Mouse (Mus musculus): Measurements from ENCODE around the gene Spem2.
A peak's percentile ranks its signal among the peaks of the same experiment; 100 is the strongest.
"Not testable (repeated sequence)": the region's sequence is repeated elsewhere in the genome, so short reads cannot be mapped to it uniquely, and the experiment has no call there.

Gene Spem2

DNA sequence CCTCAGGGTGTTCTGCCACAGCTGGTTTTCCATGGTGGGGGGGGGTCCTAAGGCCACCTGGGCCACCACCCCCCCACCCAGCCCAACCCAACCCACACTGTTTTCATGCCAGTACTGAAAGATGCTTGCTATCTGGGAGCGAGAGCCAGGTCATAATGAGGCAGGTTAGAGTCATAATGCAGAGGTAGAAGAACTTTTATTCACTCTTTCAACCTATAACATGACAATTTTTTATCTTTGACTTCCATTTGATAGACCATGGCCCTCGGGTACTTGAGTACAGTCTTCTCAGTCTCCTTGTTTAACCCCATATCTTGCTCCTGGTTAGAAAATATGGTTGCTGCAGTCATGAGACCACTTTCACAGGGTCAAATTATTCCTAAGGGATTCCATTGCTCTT is at the start of gene Spem2:
Spem2 (minus strand) TSS at position 101 of the 400 bp plus-strand sequence.
- no peak for DNase-seq

DNA sequence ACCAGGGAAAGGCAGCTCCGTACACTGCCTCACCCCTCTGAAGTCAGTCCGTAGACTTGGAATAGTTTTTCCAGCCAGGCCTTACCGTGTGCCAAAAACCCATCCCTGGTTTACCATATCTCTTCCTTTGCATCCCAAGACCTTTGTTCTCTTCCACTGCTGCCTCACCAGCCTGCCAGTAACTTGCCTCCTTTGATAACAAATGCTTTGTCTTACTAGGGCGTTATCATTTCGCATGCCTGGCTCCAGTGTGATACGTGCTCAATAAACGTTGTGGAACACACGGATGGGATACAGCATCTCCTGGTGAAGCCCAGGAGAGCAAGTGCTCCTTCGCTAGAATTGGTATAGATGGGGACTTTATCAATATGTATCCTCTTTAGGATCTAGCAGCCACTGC is 49.1 kb upstream of the Spem2 start:
- DNase-seq: no peak

DNA sequence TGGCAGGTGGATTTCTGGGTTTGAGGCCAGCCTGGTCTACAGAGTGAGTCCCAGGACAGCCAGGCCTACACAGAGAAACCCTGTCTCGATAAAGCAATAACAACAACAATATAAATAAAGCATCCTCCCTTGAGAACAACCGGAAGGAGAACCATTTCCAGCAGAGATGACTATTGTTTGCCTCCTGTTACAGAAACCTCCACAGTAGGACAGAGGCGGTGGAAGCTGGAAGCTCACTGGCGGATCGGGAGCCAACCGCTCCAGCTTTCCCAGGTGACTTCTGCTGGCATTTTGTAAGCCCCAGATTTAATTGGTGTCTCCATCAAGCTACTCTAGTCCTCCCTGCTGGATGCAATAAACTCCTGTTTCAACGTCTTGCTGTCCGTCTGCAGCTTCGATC is 47.3 kb upstream of the Spem2 start:
- DNase-seq: no peak

DNA sequence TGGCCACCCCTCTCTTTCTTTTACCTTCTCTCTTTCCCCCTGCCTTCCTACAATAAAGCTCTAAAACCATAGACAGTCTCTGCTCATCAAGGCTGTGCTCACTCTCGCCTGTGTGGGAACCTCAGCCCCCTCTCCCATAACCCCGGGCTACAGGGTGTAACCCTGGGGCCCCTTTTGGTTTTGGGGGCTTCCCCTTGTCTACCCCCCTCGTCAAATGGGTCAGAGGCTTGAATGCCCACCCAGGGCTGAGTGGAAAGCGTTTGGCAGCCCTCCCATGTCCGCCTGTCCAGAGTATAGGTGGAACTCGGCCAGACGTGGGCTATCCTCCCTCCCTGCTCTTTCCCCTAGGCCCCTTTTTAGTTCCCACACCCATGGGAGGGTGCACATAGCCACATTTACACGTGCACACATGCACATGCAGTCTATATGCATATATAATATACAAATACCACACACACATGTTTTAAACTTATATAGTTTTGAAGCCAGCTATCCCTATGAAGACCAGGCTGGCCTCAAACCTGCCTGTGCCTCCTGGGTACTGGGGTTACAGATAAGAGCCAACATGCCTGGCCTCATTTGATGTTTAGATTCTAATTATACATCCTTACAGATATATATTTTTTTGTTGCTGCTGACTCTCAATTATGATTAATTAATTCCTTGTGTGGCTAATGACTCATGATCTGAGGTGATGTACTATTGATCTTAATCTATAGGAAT is 46.0 kb upstream of the Spem2 start:
- no peak for DNase-seq

DNA sequence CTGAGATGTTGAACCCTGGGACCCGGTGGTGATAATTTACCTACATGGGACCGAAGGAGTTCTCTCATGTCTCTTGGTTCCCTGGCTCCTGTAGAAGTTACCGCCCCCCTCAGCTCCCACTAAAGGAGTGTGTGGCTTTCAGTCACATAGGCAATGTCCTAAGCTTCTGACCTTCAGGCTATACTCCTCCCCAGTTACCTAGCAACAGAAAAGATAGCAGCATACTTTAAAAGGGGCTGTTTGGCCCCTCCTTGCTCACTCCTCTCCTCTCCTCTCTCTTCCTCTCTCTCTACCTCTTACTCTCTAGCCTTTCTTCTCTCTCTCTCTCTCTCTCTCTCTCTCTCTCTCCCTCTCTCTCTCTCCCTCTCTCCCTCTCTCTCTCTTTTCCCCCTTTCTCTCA is 45.5 kb upstream of the Spem2 start:
- DNase-seq: not testable (repeated sequence)

DNA sequence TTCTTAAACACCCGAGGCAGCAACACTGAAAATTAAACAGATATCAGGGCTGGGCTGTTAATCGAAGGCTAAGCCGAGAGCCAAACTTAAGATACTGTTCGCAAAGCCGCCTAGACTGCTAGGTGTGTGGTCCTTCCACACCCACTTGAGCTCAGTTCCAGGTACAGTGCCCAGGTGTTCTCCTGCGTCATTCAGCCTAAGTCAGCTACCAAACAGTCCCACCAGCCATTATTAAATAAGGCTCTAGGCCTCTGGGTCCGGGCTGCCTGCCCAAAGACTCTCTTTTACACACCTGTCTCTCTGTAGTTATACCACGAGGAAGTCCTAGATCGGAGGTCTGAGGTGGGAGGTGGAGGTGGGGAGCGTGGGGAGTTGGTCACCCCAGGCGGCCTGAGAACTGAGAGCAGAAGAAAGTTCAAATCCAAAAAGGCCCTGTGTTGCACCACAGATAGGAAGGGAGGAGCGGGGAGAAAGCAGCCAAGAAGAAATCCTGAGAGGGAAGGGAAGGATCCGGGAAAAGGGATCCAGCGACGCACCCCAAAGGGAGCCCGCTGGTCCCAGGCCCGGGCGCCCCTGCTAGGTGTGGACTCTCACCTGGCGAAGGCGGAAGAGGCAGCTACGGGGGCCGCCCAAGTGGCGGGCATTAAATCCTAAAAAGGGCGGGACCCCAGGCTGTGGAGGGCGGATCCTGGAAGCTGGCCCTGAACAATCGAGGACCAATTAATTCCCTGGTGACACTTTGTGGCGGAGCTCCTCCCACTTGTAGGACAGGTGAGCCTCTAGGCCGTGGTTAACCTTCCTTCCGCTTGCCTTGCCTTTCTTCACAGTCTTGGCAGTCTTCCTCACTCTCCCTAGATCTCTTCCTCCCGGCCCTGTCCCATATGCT is 40.1 kb upstream of the Spem2 start, which contains the start of gene Tnk1:
Tnk1 (minus strand) TSS at position 618 of the 886 bp plus-strand sequence.
- DNase-seq: no peak

DNA sequence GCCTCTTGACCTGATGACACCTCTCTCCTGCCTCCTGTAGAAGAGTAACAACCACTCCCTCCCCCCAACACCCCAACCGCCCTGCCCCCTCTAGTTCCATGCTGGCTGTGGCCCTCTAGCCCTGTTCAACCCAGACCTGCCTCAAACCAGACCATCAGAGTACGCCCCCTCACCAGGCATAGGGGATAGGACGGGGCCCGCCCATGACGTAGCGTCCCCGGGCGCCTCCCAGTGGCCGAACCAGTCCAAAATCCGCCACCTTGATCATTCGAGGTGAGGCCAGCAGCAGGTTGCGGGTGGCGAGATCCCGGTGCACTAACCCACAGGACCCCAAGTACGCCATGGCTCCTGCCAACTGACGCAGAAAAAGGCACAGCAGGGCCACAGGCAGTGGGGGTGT is 37.1 kb upstream of the Spem2 start:
- no peak for DNase-seq

DNA sequence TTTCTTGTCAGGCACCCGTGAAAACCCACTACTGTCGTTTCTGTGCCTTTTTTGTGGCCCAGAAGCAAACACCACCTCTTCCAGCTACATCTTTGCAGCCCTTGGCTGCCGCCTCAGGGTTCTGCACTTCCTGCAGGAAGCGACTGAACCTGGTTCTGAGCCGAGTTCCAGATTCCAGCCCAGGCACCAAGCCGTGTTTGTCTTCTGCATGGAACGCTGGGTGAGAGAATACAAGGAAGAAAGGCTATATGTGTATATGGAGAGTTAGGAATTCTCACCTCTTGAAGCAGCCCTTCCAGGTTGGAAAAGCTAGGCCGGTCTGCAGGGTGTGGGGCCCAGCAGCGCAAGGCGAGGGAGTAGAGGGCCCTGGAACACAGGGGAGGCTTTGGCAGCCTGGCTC is 36.4 kb upstream of the Spem2 start:
- DNase-seq: no peak

DNA sequence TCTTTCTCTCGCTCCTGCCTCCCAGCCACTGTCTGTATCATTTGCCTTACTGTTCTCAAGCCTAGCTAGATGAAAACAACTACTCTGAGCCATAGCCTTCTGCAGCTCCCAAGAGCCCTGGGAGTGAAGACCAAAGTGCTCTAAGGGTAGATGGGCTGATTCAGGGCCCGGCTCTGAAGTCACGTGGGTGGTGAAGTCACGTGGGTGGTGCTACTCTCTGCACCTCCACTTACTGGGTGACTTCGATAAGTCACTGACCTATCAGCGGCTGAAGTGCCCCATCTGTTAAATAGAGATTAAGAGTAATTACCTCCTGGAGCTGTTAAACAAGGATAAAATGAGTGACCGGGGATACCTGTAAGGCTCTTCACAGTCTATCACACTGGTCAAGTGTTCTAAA is 35.7 kb upstream of the Spem2 start:
- DNase-seq: no peak

DNA sequence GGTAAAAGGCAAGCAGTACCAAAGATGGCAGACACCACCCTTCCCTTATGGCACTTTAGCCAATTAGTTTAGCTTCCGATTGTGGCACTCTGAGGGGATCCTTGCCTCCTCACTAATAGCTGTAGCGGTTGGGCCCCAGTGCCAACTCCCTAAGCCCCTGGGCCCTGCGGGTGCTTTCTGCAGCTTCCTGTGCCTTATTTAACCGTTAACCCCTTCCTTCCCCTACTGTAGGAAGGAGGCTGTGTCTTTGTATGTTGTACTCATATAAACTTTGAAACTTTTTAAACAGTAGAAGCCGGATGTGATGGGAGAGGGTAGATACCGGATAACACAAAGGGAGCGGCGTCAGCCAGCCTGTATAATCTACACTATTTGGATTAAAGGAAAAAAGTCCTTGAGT is 32.5 kb upstream of the Spem2 start:
- no peak for DNase-seq

DNA sequence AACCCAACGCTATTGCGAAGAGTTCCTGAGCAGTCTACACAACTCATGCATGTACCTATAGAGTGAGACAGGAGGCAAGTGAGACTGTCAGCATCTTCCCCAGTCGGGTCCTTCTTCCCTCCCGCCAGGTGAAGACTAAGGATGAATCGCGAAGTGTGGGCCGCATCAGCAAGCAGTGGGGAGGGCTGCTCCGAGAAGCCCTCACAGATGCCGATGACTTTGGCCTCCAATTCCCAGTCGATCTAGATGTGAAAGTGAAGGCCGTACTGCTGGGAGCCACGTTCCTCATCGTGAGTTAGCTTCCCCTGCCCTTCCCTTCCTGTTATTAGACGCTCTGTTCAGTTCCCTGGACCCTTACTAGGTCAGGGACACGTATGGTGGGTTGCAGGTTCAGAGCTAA is 31.6 kb upstream of the Spem2 start:
- DNase-seq: no peak

DNA sequence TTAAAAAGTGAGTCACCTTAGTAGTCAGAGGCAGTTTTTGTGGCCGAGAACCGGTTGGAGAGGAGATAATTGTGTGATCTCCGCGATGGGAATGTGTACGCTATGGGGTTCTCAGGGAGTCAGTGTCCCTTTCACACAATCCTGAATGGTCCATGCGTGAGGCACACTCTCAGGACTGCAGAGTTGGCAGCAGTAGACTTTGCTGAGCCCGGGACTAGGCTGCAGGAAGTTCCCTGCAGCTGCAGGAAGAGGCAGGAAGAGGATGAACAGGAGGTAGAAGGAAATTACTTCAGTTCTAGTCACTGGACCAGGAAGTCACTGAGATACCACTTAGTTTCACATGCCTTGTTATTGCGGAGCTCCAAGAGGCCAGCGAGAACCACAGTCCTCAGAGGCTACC is 30.9 kb upstream of the Spem2 start:
- DNase-seq: no peak

DNA sequence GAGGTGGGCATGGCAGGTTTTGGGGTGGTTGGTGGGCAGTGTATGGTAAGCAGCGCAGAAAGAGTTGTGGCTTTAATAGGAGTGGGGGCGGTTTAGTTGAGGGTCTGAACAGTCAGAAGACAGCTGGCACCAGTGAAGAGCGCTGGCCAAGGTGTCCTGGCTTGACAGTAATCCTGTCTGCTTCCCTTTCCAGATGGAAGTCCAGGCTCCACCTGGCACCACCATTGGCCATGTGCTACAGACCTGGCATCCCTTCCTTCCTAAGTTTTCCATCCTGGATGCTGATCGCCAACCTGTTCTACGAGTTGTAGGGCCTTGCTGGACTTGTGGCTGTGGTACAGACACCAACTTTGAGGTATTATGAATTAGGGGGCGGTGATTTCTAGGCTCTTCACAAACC is 29.8 kb upstream of the Spem2 start:
- DNase-seq: no peak

DNA sequence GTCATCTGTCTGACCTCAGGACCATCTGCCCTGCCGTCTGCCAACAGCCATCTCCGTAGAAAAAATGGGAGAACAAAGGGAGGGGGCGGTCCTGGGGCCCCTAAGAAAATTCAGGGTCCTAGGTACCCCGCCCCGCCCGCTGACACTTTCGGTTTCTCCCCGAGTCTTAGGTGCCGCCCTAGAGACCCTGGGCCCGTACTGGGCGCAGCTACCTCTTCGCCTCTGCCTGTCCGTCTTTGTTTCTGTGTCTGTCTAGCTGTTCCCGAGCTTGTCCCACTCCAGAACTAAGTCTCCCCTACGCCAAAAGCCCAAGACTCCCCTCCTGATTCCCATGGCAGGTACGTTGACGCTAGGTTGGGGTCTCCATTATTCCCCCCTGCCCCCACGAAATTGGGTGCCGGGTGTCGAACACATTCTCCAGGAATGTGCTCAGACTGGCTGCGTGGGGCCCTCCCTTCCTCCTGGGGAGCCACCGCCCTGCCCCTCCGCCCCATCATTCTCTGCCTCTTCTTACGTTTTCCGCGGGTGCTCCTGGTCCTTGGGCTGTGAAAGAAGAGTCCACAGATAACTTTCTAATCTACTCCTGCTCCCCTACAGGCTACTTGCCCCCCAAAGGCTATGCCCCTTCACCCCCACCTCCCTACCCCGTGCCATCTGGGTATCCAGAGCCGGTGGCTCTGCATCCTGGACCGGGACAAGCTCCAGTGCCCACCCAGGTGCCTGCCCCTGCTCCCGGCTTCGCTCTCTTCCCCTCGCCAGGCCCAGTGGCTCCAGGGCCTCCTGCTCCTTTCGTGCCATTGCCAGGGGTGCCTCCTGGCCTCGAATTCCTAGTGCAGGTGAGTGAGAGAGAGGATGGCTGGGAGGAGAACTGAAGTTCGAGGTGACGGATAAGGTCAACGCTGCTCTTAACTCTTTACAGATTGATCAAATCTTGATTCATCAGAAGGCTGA is 28.7 kb upstream of the Spem2 start:
- no peak for DNase-seq

DNA sequence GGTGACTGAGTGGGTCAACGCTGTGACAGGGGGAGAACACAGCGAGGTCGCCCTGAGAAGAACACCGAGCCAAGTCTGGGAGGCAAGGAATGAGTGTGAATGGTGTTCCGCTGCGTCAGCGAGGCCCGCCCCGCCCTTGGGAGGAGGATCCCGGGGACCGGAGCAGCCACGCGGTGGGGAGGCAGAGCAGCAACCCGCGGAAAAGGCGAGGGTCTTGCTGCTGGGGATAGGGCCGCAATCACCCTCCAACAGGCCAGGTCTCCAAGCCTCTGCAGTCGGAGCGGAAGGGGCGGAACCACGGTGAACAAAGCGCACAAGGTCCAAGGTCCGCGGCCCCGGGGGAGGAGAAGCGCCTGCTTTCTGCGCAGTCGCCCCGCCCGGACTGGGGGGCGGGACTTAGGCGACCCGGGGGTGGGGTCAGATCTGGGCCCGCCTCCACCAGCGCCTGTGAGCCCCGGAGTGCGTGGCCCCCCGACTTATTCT is 28.0 kb upstream of the Spem2 start, which contains the start of gene Plscr3:
Plscr3 (plus strand) TSS at position 179 of the 483 bp plus-strand sequence.
- DNase-seq: peak; percentile 91

DNA sequence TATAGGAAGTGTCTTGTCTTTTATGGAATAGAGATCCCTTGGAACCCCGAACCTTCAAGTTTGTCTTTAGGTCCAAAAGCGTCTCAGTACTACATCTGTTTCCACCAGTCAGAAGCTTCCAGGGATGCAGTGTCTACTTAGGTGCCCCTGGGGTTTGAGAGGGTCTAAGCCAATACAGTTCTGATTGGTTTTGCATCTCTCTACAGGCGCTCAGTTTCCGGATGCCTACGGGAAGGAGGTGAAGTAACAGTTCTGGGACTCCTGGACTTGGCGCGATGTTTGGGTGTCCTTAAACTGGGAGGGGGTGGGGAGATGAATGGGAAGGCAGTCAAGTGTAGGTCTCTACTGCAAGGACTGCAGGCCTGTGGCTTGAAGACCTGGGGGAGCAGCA is 20.4 kb upstream of the Spem2 start:
- no peak for DNase-seq

DNA sequence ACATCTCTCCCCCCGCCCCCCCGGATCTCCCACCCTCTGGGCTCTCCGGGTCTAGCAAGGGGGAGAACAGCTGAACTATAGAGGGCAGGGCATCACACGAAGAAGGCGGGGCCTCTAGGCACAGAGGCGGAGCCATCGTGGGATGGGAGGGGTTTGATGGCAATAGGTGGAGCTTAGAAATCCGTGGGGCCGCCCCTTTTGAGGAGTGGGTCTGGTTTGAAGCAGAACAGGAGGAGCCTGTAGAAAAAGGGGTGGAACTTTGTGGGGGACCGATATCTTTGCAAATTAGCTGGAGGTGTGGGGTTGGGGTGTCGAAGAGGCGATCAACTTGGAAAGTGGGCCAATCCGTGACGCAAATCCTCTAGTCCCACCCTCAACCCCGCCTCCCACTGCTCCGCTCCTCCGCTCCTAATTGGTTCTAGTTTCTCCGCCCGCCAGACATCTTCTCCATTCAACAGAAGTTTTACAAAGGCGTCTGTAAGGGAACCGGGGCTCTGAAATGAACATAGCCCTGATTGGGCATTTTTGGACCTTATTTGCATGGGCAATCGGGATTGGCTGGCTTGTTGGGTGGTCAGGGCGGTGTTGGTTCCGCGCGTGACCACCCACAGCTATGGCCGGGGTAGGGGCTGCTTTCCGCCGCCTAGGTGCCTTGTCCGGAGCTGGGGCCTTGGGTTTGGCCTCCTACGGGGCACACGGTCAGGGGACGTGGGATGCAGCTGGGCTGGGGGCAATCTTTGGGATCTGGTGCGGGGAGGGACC is 19.9 kb upstream of the Spem2 start, which contains the start of gene Tmem256:
Tmem256 (plus strand) TSS at position 563 of the 762 bp plus-strand sequence.
- peak; percentile 95 for DNase-seq

DNA sequence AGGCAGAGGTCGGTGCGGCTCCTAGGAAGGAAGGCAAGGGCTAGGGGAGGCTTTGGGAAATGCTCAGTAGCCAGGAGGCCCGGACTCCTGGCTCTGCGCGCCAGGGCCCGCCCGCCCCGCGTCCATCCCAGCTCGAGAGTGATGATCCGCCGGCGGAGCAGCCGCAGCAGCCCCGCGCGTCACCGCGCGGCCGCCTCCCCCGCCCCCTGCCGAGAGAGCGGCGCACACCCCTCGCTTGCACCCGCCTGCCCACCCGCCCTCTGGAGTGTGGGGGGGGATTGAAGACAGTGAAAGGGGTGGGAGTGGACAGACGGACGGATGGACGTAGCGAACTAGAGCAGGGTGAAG is 19.3 kb upstream of the Spem2 start, which contains the start of gene Nlgn2:
Nlgn2 (minus strand) TSS at position 181 of the 348 bp plus-strand sequence.
- no peak for DNase-seq

DNA sequence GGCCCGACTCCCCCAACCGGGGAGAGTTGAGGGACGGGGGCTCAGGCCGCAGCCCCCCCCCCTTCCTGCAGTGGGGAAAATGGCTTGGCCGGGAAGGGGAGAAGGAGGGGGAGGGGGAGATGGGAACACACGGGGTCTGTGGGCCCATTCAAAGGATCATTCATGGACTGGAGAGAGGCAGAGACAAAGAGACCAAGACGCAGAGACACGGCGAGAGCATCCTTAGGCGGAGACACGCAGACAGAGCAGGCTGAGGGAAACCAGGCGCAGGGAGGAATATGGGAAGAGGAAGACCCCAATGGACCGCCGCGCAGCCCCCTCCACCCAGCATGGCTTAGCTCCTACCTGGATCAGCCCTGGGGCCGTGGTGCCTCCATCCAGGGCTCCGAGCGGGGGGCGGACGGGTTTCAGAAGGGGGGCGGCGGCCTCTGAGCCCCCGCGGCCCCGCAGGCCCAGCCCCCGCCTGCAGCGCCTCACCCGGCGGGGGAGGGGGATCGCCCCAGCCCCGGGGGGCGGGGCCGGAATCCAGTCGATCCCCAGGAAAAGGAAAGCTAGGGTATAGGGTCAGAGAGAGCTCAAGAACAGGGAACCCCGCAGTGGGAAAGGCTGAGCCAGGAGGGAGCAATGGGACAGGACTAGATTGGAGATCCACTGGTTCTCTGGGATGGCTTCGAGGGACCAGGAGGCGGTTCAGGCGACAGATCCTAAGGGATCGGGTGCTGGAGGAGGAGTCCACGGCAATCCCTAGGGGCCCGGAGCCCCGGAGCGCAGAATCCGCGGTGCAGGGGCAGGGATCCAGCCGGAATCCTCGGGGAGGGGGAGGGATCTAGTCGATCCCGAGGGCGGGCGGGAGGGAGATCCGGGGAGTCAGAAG is 18.7 kb upstream of the Spem2 start:
- DNase-seq: no peak

DNA sequence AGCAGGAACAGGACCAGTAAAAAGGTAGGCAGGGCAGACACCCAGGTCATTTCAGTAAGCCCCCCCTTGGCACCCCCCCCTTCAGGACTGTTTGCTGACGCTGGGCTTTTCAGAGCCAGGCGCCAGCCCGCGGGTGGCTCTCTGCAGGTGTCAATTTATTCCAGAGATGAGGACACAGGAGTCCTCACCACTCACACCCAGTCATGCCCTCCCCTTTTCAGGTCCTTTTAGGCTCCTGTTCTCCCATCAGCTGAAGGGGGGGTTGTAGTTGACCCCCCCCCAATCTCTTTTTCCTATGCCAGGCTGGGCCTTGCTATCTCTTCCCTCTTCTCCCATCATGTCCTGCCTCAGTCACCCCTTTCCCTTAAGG is 17.7 kb upstream of the Spem2 start:
- no peak for DNase-seq

Data from right cerebral cortex, postnatal 25 days (tissue).